Mouse (Mus musculus) lung, postnatal 25 days (tissue): ENCODE measurements at regions not wholly inside any gene's neighbourhood (a gene's known extent, or its start where the extent isn't known, plus 50 kb on each side); places are given as distances from the start of the nearest gene placed in this dataset.

Source experiments
- DNase-seq: peaks from one replicate; pipeline ENCODE4 v3.0.0; 2022; ENCODE audit warnings: low spot score

DNA sequence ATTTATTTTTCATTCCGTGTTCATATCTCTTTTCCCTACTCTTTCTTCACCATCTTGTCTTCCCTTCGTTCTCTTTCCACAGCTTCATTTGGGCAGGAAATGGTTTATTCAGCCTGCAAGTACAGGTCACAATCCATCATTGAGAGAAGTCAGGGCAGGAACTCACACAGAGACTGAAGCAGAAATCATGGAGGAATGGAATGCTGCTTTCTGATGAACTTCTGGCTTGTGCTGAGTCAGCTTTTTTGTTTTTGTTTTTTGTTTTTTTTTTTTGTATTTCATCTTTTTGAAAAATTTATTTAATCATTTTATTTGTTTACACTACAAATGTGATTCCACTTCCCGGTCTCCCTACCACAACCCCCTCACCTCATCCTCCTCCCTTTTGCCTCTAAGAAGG, 51.2 kb upstream of the Suclg2 start:
- no peak for DNase-seq

- no peak for DNase-seq
These were observed 83.1 kb upstream of the Suclg2 start for GRCm38 (mm10) chr6:95801651-95802050.

DNA sequence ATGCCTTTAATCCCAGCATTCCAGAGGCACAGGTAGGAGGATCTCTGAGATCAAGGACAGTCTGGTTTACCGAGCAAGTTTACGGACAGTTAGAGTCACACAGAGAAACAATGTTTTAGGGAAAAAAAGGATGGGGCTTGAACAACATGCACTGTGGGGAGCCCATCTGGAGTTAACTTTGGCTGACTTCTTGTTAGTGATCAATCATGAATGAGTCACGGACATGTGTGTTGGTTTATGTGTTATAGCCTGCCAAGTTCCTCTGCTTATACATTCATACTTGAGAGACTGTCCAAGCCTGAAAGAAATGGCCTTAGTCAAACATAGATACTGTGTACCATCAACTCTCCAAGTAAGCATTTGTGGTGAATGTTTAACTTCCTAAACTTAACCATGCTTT, 122.9 kb upstream of the Suclg2 start:
- no peak for DNase-seq

- no peak for DNase-seq
These were observed 127.9 kb upstream of the Suclg2 start for GRCm38 (mm10) chr6:95846536-95846935.

DNA sequence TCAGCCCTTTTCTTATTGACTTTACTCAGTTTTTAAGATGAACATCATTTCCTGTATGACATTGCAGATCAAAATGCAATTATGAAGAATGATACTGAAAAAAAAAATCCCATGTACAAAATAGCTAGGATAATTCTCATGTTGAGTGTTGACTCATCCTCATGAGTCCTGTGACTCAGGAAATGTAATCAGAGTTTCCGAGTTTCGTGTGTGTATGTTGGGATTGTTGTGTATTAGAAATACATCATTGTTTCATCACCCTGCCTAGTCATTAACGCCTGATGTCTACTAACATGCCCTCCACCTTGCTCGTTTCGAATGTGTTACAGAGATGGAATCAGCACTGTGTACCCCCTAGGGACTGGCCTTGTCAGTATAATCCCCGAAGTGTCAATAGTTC, 156.9 kb upstream of the Suclg2 start:
- no peak for DNase-seq

- DNase-seq: no peak
These were observed 157.7 kb upstream of the Suclg2 start for GRCm38 (mm10) chr6:95876320-95876719.

DNA sequence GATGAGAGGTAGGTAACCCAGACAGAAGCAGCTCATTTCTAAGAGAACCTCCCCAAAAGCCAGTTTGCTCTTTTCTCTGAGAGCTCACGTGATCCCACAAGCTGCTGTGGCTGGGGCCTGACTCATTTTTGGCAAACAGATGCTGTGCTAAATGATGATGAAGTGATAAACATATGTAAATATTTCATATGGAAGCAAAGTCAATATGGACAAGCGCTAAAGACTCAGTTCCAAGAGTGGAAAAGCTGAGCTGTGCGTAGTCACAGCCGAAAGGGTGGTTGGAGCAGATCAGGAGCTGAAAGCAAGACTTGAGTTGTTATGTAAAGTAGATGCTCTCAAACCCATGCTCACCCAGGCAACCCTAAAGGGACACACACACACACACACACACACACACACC, 168.0 kb upstream of the Suclg2 start:
- DNase-seq: no peak

DNA sequence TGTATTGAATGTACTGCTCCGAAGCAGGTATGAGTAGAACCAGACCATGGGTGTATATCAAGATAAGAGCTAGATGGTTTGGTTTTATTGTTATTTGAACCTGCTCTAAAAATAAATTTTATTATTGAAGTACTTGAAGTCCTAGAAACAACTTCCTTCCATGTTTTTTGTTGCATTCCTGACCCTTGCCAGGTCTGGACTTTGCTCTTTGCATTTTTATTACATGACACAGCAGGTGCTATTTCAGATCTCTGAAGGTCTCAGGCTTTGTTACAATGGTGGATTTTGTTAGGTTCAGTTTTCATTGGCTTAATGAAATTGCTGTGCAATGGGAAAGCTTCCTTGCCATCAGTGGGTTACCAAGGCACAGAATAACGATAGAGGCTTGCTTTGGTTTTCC, 184.0 kb upstream of the Suclg2 start:
- DNase-seq: no peak

GRCm38 (mm10) chr6:95904085-95904633, 185.6 kb upstream of the Suclg2 start:
- no peak for DNase-seq

DNA sequence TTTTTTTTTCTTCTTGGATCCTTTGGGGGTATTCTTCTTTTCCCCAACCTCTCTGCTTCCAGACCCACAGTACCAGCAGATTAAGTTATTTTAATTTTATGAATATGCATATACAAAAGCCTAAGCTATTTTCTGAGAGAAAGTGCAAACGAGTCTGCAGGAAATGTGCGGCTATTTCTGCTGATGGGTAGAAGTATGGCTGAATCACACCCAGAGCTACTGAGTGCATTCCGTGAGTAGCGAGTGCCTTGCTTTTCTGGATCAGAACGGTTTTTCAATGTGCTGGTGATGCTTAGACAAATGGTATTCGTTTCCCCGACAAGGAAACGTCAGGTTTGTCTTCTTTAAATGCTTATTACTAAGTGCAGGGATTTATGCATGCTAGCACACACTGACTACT, 186.5 kb upstream of the Suclg2 start:
- no peak for DNase-seq

GRCm38 (mm10) chr6:95921737-95922136, 191.2 kb upstream of the Fam19a1 start:
- peak; percentile 8 for DNase-seq

DNA sequence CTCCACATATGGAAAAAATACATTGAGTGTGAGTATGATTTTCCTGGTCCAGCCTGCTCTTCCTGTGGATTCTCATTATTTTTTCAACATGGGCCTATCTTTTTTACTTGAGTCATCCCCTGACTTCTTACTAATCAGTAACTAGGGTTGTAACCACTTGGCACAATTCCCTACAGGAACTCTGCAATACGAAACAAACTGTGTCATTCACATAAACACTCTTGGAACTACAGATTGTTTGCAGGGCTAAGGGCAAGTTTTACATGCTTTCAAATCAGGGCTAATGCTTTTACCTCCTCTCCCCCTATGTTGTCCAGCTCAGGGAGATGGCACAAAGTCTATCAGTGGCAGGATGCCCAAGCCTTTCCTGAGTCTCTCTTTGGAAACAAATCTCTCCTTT, 178.4 kb upstream of the Fam19a1 start:
- DNase-seq: no peak

DNA sequence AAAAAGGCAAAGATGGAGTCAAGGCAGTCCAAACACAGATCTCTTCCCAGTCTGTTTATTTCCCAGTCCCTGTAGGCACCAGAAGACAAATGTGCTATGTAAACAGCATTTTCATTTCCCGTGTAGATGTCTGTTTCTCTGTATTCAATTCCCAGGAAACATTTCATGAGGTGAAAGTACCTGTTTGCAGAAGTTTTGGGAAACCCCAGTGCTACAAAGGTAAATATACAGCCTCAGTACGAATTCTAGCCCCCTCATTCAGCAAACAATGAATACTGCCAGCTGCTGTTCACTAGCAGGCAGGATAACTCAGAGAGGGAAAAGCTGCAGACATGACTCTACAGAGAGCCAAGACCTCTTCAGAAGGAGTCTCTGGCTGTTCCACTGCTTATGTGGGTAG, 176.4 kb upstream of the Fam19a1 start:
- no peak for DNase-seq

DNA sequence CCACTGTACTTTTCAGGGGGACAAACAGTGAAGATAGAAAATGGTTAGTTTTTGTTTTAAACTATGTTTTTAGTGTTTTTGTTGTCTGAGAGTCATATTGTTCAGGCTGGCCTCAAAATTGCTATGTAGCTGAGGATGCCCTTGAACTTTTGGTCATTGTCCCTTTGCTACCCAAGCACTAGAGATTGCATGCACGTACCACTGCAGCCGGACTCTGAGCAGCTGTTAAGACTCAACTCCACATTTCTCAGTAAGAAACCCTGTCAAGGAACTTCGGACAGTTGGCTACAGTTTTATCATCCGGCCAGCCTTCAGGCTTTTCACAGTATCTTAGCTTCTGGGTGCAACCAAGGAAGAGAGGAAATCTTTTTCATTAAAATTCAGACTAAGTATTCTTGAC, 173.9 kb upstream of the Fam19a1 start:
- DNase-seq: peak; percentile 4

DNA sequence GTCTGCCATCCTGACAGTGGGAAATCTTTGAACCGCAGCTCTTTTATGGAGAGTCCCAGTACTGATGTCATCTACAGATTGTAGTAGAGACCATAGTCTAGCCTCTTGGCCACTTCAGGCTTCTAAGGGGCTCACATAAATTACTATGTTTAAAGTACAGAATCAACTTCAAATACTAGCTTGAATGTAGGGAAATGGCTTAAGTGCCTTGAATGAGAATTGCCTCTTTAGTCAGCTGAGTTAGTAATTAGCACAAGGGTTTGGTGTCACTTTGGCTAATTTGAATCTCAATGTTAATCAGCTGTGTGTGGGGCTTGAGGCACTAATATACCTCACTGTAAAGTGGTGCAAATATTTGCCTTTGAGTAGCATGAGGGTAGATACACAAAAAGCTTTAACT, 152.2 kb upstream of the Fam19a1 start:
- DNase-seq: no peak

GRCm38 (mm10) chr6:95966231-95966630, 146.7 kb upstream of the Fam19a1 start:
- no peak for DNase-seq

- DNase-seq: no peak
These were observed 137.0 kb upstream of the Fam19a1 start for GRCm38 (mm10) chr6:95975994-95976393.

- DNase-seq: no peak
These were observed 115.9 kb upstream of the Fam19a1 start for GRCm38 (mm10) chr6:95997037-95997436.

DNA sequence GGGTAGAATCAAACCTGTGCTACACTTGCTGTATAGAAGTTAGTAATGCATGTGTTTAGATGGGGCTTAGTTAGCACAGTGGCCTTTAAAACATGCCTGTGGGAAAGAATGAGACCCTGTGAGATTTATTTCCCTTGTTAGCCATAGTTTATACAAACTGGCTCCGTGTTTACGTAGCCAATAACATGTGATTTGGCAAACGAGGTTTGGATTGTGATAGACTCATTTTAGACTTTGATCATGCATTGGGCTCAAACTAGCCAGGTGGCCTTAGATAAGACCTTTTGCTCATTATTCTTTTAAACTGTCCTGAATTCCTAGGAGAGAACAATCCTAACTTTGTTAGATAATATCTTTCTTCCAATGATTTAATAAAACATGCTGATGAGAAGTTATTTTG, 115.2 kb upstream of the Fam19a1 start:
- DNase-seq: no peak

DNA sequence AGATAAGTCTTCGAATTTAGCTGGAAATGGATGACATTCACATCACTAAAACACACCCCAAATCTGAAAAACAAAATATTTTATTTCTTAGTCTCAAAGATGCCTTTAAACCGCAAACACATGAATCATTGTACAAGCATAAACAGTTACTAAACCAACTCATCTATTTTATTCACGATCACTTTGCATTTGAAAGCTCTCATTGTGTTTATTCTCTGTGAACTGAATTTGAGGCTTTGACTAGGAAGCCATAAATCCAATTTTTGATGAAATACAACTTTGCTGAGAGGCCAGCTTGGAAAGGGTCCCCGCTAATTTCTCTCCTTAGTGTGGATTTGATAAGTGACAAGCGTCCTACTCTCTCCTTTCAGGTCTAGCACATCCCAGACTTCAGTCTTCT, 113.5 kb upstream of the Fam19a1 start:
- no peak for DNase-seq

DNA sequence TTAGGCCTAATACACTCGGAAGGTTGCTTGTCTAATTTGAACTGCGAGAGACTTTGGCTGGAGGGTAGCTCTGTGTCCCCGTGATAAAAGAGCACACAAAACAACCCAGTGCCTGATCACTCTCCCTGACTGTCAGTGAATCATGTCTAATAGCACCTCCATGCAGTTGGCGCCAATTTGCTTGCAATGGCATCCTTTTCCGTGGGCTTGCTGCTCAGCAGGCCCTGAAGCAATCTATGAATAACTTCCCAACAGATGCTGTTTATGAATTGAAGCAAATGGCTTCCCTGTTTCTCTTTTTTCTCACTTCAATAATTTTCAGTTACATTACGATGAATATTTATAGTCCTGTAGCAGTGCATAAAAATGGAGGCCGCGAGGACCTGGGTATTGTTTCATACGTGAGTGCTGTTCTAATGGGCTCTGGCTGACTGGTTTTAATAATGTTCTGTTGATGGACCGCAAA, 112.9 kb upstream of the Fam19a1 start:
- no peak for DNase-seq

GRCm38 (mm10) chr6:96011299-96011698, 101.7 kb upstream of the Fam19a1 start:
- DNase-seq: no peak

DNA sequence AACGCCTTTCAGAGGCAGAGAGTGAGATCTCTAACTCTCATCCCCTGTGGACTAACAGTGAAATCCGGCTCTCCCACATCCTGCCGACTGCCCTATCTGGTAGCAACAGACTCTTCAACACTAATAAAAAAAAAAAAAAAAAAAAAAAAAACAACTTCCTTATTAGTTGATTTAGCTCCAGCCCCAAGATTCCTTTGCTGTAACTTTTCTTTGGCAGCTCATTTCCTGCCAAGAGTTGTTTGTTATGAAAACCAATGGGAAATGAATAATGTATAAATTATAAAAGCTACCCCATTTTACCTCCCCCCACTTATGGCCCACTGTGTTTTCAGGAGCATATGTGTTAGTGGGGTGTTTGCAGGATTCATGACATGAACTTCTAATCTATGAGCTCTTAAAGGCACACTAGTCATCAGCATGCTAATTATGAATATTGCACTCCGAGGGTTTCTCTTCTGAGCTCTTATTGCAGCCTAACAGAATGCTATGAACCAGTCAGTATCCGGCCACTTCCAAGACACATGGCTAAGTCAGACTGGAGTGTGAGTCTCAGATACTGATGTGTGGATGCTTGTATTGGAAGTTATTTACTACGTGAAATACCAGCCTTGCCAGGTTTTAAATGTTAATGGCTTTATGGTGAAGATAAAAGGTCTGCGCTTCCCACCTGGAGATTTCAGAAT, 84.8 kb upstream of the Fam19a1 start:
- peak; percentile 9 for DNase-seq

DNA sequence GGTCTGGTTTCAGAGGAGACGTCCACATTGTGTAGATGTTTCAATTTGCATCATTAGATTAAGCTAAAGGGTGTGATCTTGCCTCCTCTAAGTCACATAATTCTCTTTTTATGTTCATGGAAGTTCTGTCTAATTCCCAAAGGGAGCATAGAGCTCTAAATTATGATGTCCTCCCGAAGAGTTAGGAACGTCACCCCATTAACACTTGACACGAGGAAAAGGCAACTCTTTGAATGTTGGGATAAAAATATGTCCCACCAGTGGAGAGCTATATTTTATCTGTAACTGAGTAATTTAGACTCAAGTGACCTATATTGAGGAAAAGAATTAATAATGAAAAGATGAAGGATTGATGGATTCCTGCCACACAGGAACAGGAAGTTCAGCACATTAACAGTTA, 69.2 kb upstream of the Fam19a1 start:
- no peak for DNase-seq
